Mouse (Mus musculus): Measurements from ENCODE around the gene Lta. TPM values are rescaled to one million over a fixed set of nuclear protein-coding genes. Genes with fewer than 3 reads are reported as not detected.

Gene Lta
- polyA plus RNA-seq, 1 experiment from 2014 or later, result 0.27 TPM

GRCm38 (mm10) chr17:35200398-35200797 is 4.8 kb downstream of the Lta start:
- H3K4me3 ChIP-seq, result no peak overlapping the region
- 86% methylated on average over 11 of the region's 11 CpGs for whole genome bisulfite sequencing
- H3K9me3 ChIP-seq, result no peaks in the 10 kb centered on the region
- ATAC-seq (ENCODE audit: insufficient number of reproducible peaks, insufficient read depth, low FRiP score, low TSS enrichment), result no peak
- no peak overlapping the region for H3K9ac ChIP-seq
- no peak overlapping the region for H3K4me2 ChIP-seq (replicated peaks)
- H3K36me3 ChIP-seq, result no peaks in the 10 kb centered on the region
- peaks cover 82% of the 10 kb centered on the region for H3K27me3 ChIP-seq
- peaks cover 13% of the 10 kb centered on the region for H3K4me1 ChIP-seq
- no peak overlapping the region for H3K27ac ChIP-seq

- no peak for ATAC-seq (ENCODE audit: insufficient number of reproducible peaks, insufficient read depth, low FRiP score, low TSS enrichment)
- H3K9me3 ChIP-seq, result no peaks in the 10 kb centered on the region
- H3K9ac ChIP-seq, result no peak overlapping the region
- no peaks in the 10 kb centered on the region for H3K36me3 ChIP-seq
- no peak overlapping the region for H3K4me3 ChIP-seq
- no peak overlapping the region for H3K27ac ChIP-seq
- H3K4me1 ChIP-seq, result peaks cover 20% of the 10 kb centered on the region
- 15% methylated on average over 8 of the region's 8 CpGs for WGBS
- H3K4me2 ChIP-seq (replicated peaks), result no peak overlapping the region
- H3K27me3 ChIP-seq, result peaks cover 82% of the 10 kb centered on the region
These were observed 6.2 kb downstream of the Lta start for GRCm38 (mm10) chr17:35198946-35199345.

GRCm38 (mm10) chr17:35198029-35198428 is 7.1 kb downstream of the Lta start:
- Histone ChIP-seq H3K36me3 (no peaks in the 10 kb centered on the region), H3K27me3 (peaks cover 81% of the 10 kb centered on the region), H3K9ac (no peak overlapping the region), H3K4me3 (no peak overlapping the region), H3K27ac (no peak overlapping the region), H3K4me1 (peaks cover 20% of the 10 kb centered on the region), H3K4me2 (replicated peaks) (no peak overlapping the region), H3K9me3 (no peaks in the 10 kb centered on the region)
- no peak for ATAC-seq (ENCODE audit: insufficient number of reproducible peaks, insufficient read depth, low FRiP score, low TSS enrichment)
- WGBS, result 57% methylated on average over 7 of the region's 7 CpGs

GRCm38 (mm10) chr17:35197126-35197525 is 8.0 kb downstream of the Lta start:
- Histone ChIP-seq H3K4me3 (no peak overlapping the region), H3K27ac (no peak overlapping the region), H3K9me3 (no peaks in the 10 kb centered on the region), H3K27me3 (peaks cover 73% of the 10 kb centered on the region), H3K4me2 (replicated peaks) (no peak overlapping the region), H3K36me3 (no peaks in the 10 kb centered on the region), H3K9ac (no peak overlapping the region), H3K4me1 (peaks cover 20% of the 10 kb centered on the region)
- WGBS, result 34% methylated on average over 6 of the region's 6 CpGs
- no peak for ATAC-seq (ENCODE audit: insufficient number of reproducible peaks, insufficient read depth, low FRiP score, low TSS enrichment)

GRCm38 (mm10) chr17:35196321-35196641 is 8.9 kb downstream of the Lta start:
- no peak overlapping the region; the same call in 1 of the 2 replicates for H3K9ac ChIP-seq
- no peaks in the 10 kb centered on the region for H3K9me3 ChIP-seq
- no peaks in the 10 kb centered on the region for H3K36me3 ChIP-seq
- no peak for ATAC-seq (ENCODE audit: insufficient number of reproducible peaks, insufficient read depth, low FRiP score, low TSS enrichment)
- H3K4me2 ChIP-seq (replicated peaks), result peak overlapping the region; percentile 68
- H3K27me3 ChIP-seq, result peaks cover 66% of the 10 kb centered on the region
- WGBS, result 33% methylated on average over 9 of the region's 9 CpGs
- H3K4me1 ChIP-seq, result peaks cover 20% of the 10 kb centered on the region
- peak overlapping the region; percentile 40 for H3K4me3 ChIP-seq
- H3K27ac ChIP-seq, result no peak overlapping the region

- Histone ChIP-seq H3K4me3 (peak overlapping the region; percentile 40), H3K9ac (peak overlapping the region; percentile 52), H3K4me1 (peaks cover 20% of the 10 kb centered on the region), H3K36me3 (no peaks in the 10 kb centered on the region), H3K9me3 (no peaks in the 10 kb centered on the region), H3K27me3 (peaks cover 61% of the 10 kb centered on the region), H3K27ac (no peak overlapping the region), H3K4me2 (replicated peaks) (peak overlapping the region; percentile 68)
- 2% methylated on average over 66 of the region's 66 CpGs for WGBS
- peak; percentile 81; the same call in 1 of the 2 replicates for ATAC-seq (ENCODE audit: insufficient number of reproducible peaks, insufficient read depth, low FRiP score, low TSS enrichment)
These were observed 9.4 kb downstream of the Lta start for GRCm38 (mm10) chr17:35195631-35196320.

GRCm38 (mm10) chr17:35194844-35195630 is 10.1 kb downstream of the Lta start:
- H3K27ac ChIP-seq, result no peak overlapping the region
- H3K9ac ChIP-seq, result peak overlapping the region; percentile 52
- H3K27me3 ChIP-seq, result peaks cover 53% of the 10 kb centered on the region
- peak overlapping the region; percentile 40 for H3K4me3 ChIP-seq
- peak overlapping the region; percentile 68 for H3K4me2 ChIP-seq (replicated peaks)
- no peaks in the 10 kb centered on the region for H3K9me3 ChIP-seq
- no peaks in the 10 kb centered on the region for H3K36me3 ChIP-seq
- 0 out of 2 replicates have a peak, but pooled peaks have one; percentile 12 for ATAC-seq (ENCODE audit: insufficient number of reproducible peaks, insufficient read depth, low FRiP score, low TSS enrichment)
- 41% methylated on average over 19 of the region's 19 CpGs for WGBS
- peaks cover 20% of the 10 kb centered on the region for H3K4me1 ChIP-seq

GRCm38 (mm10) chr17:35193881-35194843 is 11.0 kb downstream of the Lta start, which contains the start of gene Ltb:
Gene Ltb, plus strand, starts transcription at chr17:35194439.
- peaks cover 50% of the 10 kb centered on the region for H3K27me3 ChIP-seq
- H3K4me2 ChIP-seq (replicated peaks), result peak within 1 kb of the TSS; percentile 68
- H3K36me3 ChIP-seq, result no peaks in the 10 kb centered on the region
- H3K9me3 ChIP-seq, result no peaks in the 10 kb centered on the region
- H3K27ac ChIP-seq, result no peak within 1 kb of the TSS
- peaks cover 20% of the 10 kb centered on the region for H3K4me1 ChIP-seq
- H3K9ac ChIP-seq, result peak within 1 kb of the TSS; percentile 52; the same call in 1 of the 2 replicates
- ATAC-seq (ENCODE audit: insufficient number of reproducible peaks, insufficient read depth, low FRiP score, low TSS enrichment), result no peak
- WGBS, result 58% methylated on average over 26 of the region's 28 CpGs
- peak within 1 kb of the TSS; percentile 40 for H3K4me3 ChIP-seq

- Histone ChIP-seq H3K36me3 (no peaks in the 10 kb centered on the region), H3K9me3 (no peaks in the 10 kb centered on the region), H3K9ac (no peak overlapping the region), H3K4me2 (replicated peaks) (no peak overlapping the region), H3K27ac (no peak overlapping the region), H3K27me3 (peaks cover 43% of the 10 kb centered on the region), H3K4me1 (peaks cover 17% of the 10 kb centered on the region), H3K4me3 (no peak overlapping the region)
- WGBS, result 82% methylated on average over 5 of the region's 5 CpGs
- ATAC-seq (ENCODE audit: insufficient number of reproducible peaks, insufficient read depth, low FRiP score, low TSS enrichment), result no peak
These were observed 12.2 kb downstream of the Lta start for GRCm38 (mm10) chr17:35192924-35193323.

- ATAC-seq (ENCODE audit: insufficient number of reproducible peaks, insufficient read depth, low FRiP score, low TSS enrichment), result no peak
- peaks cover 17% of the 10 kb centered on the region for H3K4me1 ChIP-seq
- no peak overlapping the region for H3K9ac ChIP-seq
- H3K27ac ChIP-seq, result no peak overlapping the region
- 75% methylated on average over 2 of the region's 2 CpGs for WGBS
- H3K36me3 ChIP-seq, result no peaks in the 10 kb centered on the region
- H3K27me3 ChIP-seq, result peaks cover 36% of the 10 kb centered on the region
- no peaks in the 10 kb centered on the region for H3K9me3 ChIP-seq
- H3K4me3 ChIP-seq, result no peak overlapping the region
- no peak overlapping the region for H3K4me2 ChIP-seq (replicated peaks)
These were observed 13.4 kb downstream of the Lta start for GRCm38 (mm10) chr17:35191723-35192122.

- no peak overlapping the region for H3K4me2 ChIP-seq (replicated peaks)
- no peaks in the 10 kb centered on the region for H3K9me3 ChIP-seq
- H3K36me3 ChIP-seq, result no peaks in the 10 kb centered on the region
- no peak for ATAC-seq (ENCODE audit: insufficient number of reproducible peaks, insufficient read depth, low FRiP score, low TSS enrichment)
- H3K9ac ChIP-seq, result no peak overlapping the region
- no peak overlapping the region for H3K4me3 ChIP-seq
- H3K4me1 ChIP-seq, result peaks cover 12% of the 10 kb centered on the region
- H3K27ac ChIP-seq, result no peak overlapping the region
- WGBS, result 75% methylated on average over 4 of the region's 4 CpGs
- H3K27me3 ChIP-seq, result peaks cover 20% of the 10 kb centered on the region
These were observed 15.1 kb downstream of the Lta start for GRCm38 (mm10) chr17:35190096-35190495.
